Mouse (Mus musculus) embryonic facial prominence, embryonic 13.5 days (tissue): ENCODE data around the gene Chmp1a. TPM values are rescaled to one million over a fixed set of nuclear protein-coding genes. Genes with fewer than 3 reads are reported as not detected.

ENCODE experiments used
- polyA plus RNA-seq: library from polyadenylated mRNA; unstranded; fragments of >200 nt; fragmentation: Nextera tagmentation; extraction: Ambion mirVana; gene quantifications from 2 replicates; pipeline ENCODE4 v1.2.1, GENCODE M21; 2015

Gene Chmp1a
- polyA plus RNA-seq, 1 experiment from 2014 or later: 153 TPM

Other genes starting within 250 kb of the Chmp1a start
- gene Ankrd11, start 170.5 kb downstream of the Chmp1a start, polyA plus RNA-seq: 40.9 and 44.1 TPM in 2 replicates
- 47.9 and 49.8 TPM in 2 replicates for gene Spg7, start 149.8 kb downstream of the Chmp1a start, polyA plus RNA-seq
- 1,270 and 1,597 TPM in 2 replicates for gene Rpl13, start 110.4 kb downstream of the Chmp1a start, polyA plus RNA-seq
- gene Cpne7, start 95.4 kb downstream of the Chmp1a start, polyA plus RNA-seq: 1.6 and 2.6 TPM in 2 replicates
- 29.4 and 37.6 TPM in 2 replicates for gene Sult5a1, start 54.4 kb downstream of the Chmp1a start, polyA plus RNA-seq
- gene Dpep1, start 26.5 kb downstream of the Chmp1a start, polyA plus RNA-seq: 2.4 and 4.1 TPM in 2 replicates
- gene Spata33, start 69 bp upstream of the Chmp1a start, polyA plus RNA-seq: 5.8 and 5.9 TPM in 2 replicates
- 39.5 and 44.3 TPM in 2 replicates for gene Cdk10, start 12.1 kb upstream of the Chmp1a start, polyA plus RNA-seq
- gene Spata2l, start 23.5 kb upstream of the Chmp1a start, polyA plus RNA-seq: 4.6 and 5.1 TPM in 2 replicates
- gene Zfp276, start 41.4 kb upstream of the Chmp1a start, polyA plus RNA-seq: 27.0 and 29.3 TPM in 2 replicates
- gene Vps9d1, start 41.6 kb upstream of the Chmp1a start, polyA plus RNA-seq: 32.6 and 33.3 TPM in 2 replicates
- gene Fanca, start 105.8 kb upstream of the Chmp1a start, polyA plus RNA-seq: 27.2 and 28.8 TPM in 2 replicates
- 1.9 and 2.2 TPM in 2 replicates for gene Spire2, start 120.0 kb upstream of the Chmp1a start, polyA plus RNA-seq
- 148 and 162 TPM in 2 replicates for gene Tcf25, start 161.0 kb upstream of the Chmp1a start, polyA plus RNA-seq
- 0.14 and 0.17 TPM in 2 replicates for gene Mc1r, start 194.3 kb upstream of the Chmp1a start, polyA plus RNA-seq
- 40.1 and 47.9 TPM in 2 replicates for gene Tubb3, start 198.7 kb upstream of the Chmp1a start, polyA plus RNA-seq
- 38.3 and 43.2 TPM in 2 replicates for gene Def8, start 210.8 kb upstream of the Chmp1a start, polyA plus RNA-seq